ENCODE assay signal across 8 mouse cellular contexts in genomic region chr17:3082125-3082755, GRCm38 (mm10). TPM values are rescaled to one million over a fixed set of nuclear protein-coding genes. Genes with fewer than 3 reads are reported as not detected.
DNase-seq lines count a peak whose midpoint lies in the region; ATAC-seq lines count a peak whose summit lies in the region.
"Not testable (repeated sequence)": the region's sequence is repeated elsewhere in the genome, so short reads cannot be mapped to it uniquely, and the experiment has no call there.

No protein-coding gene starts in this region.

- ATAC-seq in embryonic facial prominence, embryonic 11.5 days (replicated peaks; ENCODE audit: insufficient number of reproducible peaks, low FRiP score, low TSS enrichment, low read depth) = peak; percentile 76
- peak; percentile 63 for ATAC-seq in intestine, embryonic 15.5 days
- peak; percentile 5 for ATAC-seq in megakaryocyte progenitor cell, adult 5-6 weeks (replicated peaks; ENCODE audit: poor library complexity)

- peak; percentile 70 to 86 for DNase-seq in adrenal gland, adult (ENCODE audit: inconsistent age in 2 of 2, low spot score in 1 of 2)
- peak; percentile 17 for DNase-seq in embryonic facial prominence, embryonic 11.5 days (ENCODE audit: low spot score)
- peak; percentile 98 for DNase-seq in heart, adult 11 months
- DNase-seq in left cerebral cortex, postnatal 14 days (ENCODE audit: low spot score in 2 of 2) = peak; percentile 46 to 77
- peak; percentile 39 to 51 for DNase-seq in right cerebral cortex, adult 2 months (ENCODE audit: low spot score in 2 of 2)
- peak; percentile 44 to 79 for DNase-seq in urinary bladder, postnatal 4 days (ENCODE audit: low spot score in 2 of 2)

- not testable (repeated sequence) for H3K9ac ChIP-seq in embryonic facial prominence, embryonic 11.5 days (replicated peaks; ENCODE audit: low read length); intestine, embryonic 15.5 days

- intact Hi-C loops in left cerebral cortex, postnatal 14 days (cut with DNase I) = not testable (repeated sequence)

- H3K27ac ChIP-seq in embryonic facial prominence, embryonic 11.5 days (replicated peaks; ENCODE audit: low read depth, low read length); intestine, embryonic 15.5 days: not testable (repeated sequence)

- H3K4me3 ChIP-seq in embryonic facial prominence, embryonic 11.5 days (ENCODE audit: low read depth, low read length) = not testable (repeated sequence)
- H3K4me3 ChIP-seq in intestine, embryonic 15.5 days (replicated peaks) = peak overlapping the region; percentile 33; the same call in 1 of the 2 replicates

- not testable (repeated sequence) for H3K9me3 ChIP-seq in embryonic facial prominence, embryonic 11.5 days (replicated peaks; ENCODE audit: control insufficient read depth, low read length); intestine, embryonic 15.5 days

- H3K4me2 ChIP-seq in embryonic facial prominence, embryonic 11.5 days (ENCODE audit: low read depth, low read length) = not testable (repeated sequence)
- H3K4me2 ChIP-seq in intestine, embryonic 15.5 days (replicated peaks) = 0 out of 2 replicates have a peak overlapping the region, but pooled peaks have one; percentile 51

- H3K4me1 ChIP-seq in embryonic facial prominence, embryonic 11.5 days (ENCODE audit: control insufficient read depth, insufficient read depth, low read length); intestine, embryonic 15.5 days (replicated peaks): not testable (repeated sequence)

- 82% methylated on average over 6 of the region's 9 CpGs for WGBS in embryonic facial prominence, embryonic 11.5 days
- WGBS in intestine, embryonic 15.5 days = 78% methylated on average over 7 of the region's 9 CpGs

- H3K36me3 ChIP-seq in embryonic facial prominence, embryonic 11.5 days (replicated peaks; ENCODE audit: control insufficient read depth, insufficient read depth, low read depth, low read length); intestine, embryonic 15.5 days: not testable (repeated sequence)

- not testable (repeated sequence) for H3K27me3 ChIP-seq in embryonic facial prominence, embryonic 11.5 days (ENCODE audit: control insufficient read depth, insufficient read depth, low read length); intestine, embryonic 15.5 days (replicated peaks)

RNA-seq across cellular contexts. Expression of gene Scaf8, which starts 32.5 kb away (rescaled TPM):
- polyA plus RNA-seq in embryonic facial prominence, embryonic 11.5 days (2014; fragmentation: Nextera tagmentation; extraction: Ambion mirVana) = 25.6 and 28.5 TPM in 2 replicates
- polyA plus RNA-seq in intestine, embryonic 15.5 days (2015; fragmentation: Nextera tagmentation; extraction: Ambion mirVana) = 16.0 and 16.9 TPM in 2 replicates
- total RNA-seq in left cerebral cortex, postnatal 14 days (2021) = 10 to 100 TPM; 52.7 to 55.2 TPM
- total RNA-seq in megakaryocyte progenitor cell, adult 5-6 weeks (2015) = 35.9 and 37.9 TPM in 2 replicates
- 30.2 and 35.3 TPM in 2 replicates for total RNA-seq in megakaryocyte progenitor cell, adult 5-6 weeks (2017)

Comparison
In these comparisons a context has a peak if more than half of its experiments do, and no peak if none do; other contexts are left out.
1. DNase-seq: peak in every context shown above with its lines; median percentile 98 in heart, adult 11 months; 78 in adrenal gland, adult; 62 in left cerebral cortex, postnatal 14 days; 62 in urinary bladder, postnatal 4 days; 45 in right cerebral cortex, adult 2 months; 17 in embryonic facial prominence, embryonic 11.5 days.
2. ATAC-seq: peak in every context shown above with its lines; median percentile 76 in embryonic facial prominence, embryonic 11.5 days; 63 in intestine, embryonic 15.5 days; 5 in megakaryocyte progenitor cell, adult 5-6 weeks.